Mouse (Mus musculus): ENCODE results near the gene Slc9a8. TPM values are rescaled to one million over a fixed set of nuclear protein-coding genes. Genes with fewer than 3 reads are reported as not detected.

The Slc9a8 gene
- polyA plus RNA-seq, 1 experiment from 2014 or later = 9.3 TPM

DNA sequence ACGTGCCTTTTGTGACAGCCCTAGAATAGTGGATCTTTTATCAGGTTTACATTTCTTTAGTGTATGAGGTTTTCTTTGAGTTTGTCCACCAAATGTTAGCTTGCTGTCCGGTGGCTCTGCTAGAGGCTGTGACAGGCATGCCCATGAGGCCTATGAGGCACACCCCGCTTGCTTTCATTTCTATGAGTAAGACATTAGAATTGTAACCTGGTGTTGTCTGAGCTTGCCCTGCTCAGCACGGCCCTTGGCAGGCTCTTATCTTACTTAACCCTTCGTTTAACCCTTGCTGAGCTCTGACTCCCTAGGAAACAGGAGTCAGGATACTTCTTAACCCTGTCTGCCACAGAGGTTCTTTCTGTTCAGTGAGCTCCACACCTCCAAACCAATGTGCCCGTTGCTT, 3.9 kb downstream of the Slc9a8 start:
- Histone ChIP-seq H3K9ac (replicated peaks) (no peak overlapping the region), H3K4me3 (ENCODE audit: low read depth, low read length) (no peak overlapping the region), H3K27ac (ENCODE audit: low read depth) (no peak overlapping the region; the same call in 1 of the 2 replicates), H3K9me3 (ENCODE audit: low read length) (no peaks in the 10 kb centered on the region), H3K36me3 (replicated peaks; ENCODE audit: insufficient read depth, low read length) (peaks cover 55% of the 10 kb centered on the region), H3K4me1 (ENCODE audit: insufficient read depth) (peaks cover 22% of the 10 kb centered on the region), H3K4me2 (ENCODE audit: low read depth, low read length) (no peak overlapping the region), H3K27me3 (ENCODE audit: insufficient read depth, low read length) (no peaks in the 10 kb centered on the region)
- ATAC-seq = no peak
- no peak for DNase-seq
- TF ChIP-seq EP300 (IDR thresholded peaks at IDR 0.05; ENCODE audit: low read depth) = no peak
- TF ChIP-seq CTCF (IDR thresholded peaks at IDR 0.05; ENCODE audit: low read depth) = no peak
- WGBS (ENCODE audit: insufficient replicate concordance) = 73% methylated on average over 6 of the region's 6 CpGs

DNA sequence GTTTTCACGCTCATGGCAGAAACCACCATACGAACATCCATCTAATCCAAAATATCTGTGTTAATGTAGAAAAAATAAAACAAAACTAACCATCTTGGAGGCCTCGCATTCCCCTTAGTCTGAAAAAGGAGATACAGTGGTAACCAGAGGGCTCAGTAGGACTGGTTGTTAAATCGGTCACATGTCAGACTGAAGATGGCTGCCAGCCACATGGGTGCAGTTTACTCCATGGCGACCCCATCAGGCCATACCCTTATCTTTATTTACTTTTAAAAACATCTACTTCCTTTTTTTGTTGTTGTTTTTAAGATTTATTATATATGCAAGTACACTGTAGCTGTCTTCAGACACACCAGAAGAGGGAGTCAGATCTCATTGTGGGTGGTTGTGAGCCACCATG, 8.1 kb downstream of the Slc9a8 start:
- no peak overlapping the region for H3K4me3 ChIP-seq (ENCODE audit: low read depth, low read length)
- H3K4me2 ChIP-seq (ENCODE audit: low read depth, low read length) = no peak overlapping the region
- no peak for TF ChIP-seq EP300 (IDR thresholded peaks at IDR 0.05; ENCODE audit: low read depth)
- TF ChIP-seq CTCF (IDR thresholded peaks at IDR 0.05; ENCODE audit: low read depth) = 0 out of 2 replicates have a peak, but pooled peaks have one; percentile 11
- H3K27me3 ChIP-seq (ENCODE audit: insufficient read depth, low read length) = no peaks in the 10 kb centered on the region
- 88% methylated on average over 5 of the region's 5 CpGs for WGBS (ENCODE audit: insufficient replicate concordance)
- peaks cover 66% of the 10 kb centered on the region for H3K36me3 ChIP-seq (replicated peaks; ENCODE audit: insufficient read depth, low read length)
- ATAC-seq (no peak), DNase-seq (no peak)
- no peak overlapping the region for H3K9ac ChIP-seq (replicated peaks)
- no peak overlapping the region for H3K27ac ChIP-seq (ENCODE audit: low read depth)
- H3K4me1 ChIP-seq (ENCODE audit: insufficient read depth) = peaks cover 8% of the 10 kb centered on the region
- no peaks in the 10 kb centered on the region for H3K9me3 ChIP-seq (ENCODE audit: low read length)

DNA sequence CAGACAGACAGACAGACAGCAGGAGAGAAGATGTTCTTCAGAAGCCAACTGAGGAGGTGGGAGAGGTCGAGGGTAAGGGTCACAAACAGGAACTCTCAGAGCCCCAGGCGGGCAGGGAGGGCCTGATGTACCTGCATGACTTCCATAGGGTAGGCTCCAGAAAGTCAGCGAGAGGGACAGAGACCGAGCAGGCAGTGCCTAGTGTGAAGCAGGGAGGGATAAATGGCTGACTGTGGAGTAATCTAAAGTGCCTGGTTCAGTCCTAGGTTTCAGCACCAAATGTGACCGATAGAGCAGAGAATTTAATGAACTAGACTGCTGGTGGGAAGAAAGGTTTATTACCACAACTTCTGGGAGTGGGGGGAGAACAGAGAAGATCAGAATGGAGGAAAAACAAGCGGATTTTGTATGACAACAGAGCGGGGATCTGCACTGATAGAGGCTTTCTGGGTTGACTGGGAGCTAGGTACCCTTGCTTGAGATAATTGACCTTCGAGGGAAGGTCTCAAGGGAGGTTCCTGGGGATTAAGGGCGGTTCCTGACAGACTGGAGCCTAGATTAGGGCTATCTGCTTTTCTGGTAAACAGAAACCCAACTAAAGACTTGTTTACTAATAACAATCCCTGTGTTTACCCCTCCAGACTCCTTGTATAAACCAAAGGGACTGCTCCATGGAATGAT, 9.4 kb downstream of the Slc9a8 start:
- Histone ChIP-seq H3K27ac (ENCODE audit: low read depth) (peak overlapping the region; percentile 82), H3K27me3 (ENCODE audit: insufficient read depth, low read length) (no peaks in the 10 kb centered on the region), H3K9me3 (ENCODE audit: low read length) (no peaks in the 10 kb centered on the region), H3K4me1 (ENCODE audit: insufficient read depth) (peaks cover 6% of the 10 kb centered on the region), H3K4me2 (ENCODE audit: low read depth, low read length) (0 out of 2 replicates have a peak overlapping the region, but pooled peaks have one; percentile 22), H3K9ac (replicated peaks) (peak overlapping the region; percentile 58), H3K36me3 (replicated peaks; ENCODE audit: insufficient read depth, low read length) (peaks cover 59% of the 10 kb centered on the region), H3K4me3 (ENCODE audit: low read depth, low read length) (no peak overlapping the region)
- TF ChIP-seq EP300 (IDR thresholded peaks at IDR 0.05; ENCODE audit: low read depth) (peak; percentile 75), CTCF (IDR thresholded peaks at IDR 0.05; ENCODE audit: low read depth) (no peak)
- 68% methylated on average over 9 of the region's 9 CpGs for WGBS (ENCODE audit: insufficient replicate concordance)
- DNase-seq = no peak
- peak; percentile 87 for ATAC-seq

DNA sequence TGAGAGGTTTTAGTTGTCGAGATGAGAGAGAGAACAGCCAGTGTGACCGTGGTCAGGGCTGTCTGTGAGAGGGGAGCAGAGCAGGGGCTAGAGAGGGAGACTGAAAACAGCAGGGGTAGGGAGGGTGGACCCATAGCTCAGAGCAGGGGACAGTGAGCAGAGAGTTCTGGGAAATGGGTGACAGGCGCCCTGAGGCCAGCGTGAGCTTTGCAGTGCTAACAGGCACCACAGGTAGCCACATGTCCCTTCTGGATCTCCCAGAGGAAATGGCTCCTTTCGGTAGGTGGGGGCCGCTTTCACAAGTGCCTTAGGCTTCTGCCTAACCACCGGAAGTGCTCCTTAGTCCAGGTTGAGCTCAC, 9.9 kb downstream of the Slc9a8 start:
- Histone ChIP-seq H3K27me3 (ENCODE audit: insufficient read depth, low read length) (no peaks in the 10 kb centered on the region), H3K27ac (ENCODE audit: low read depth) (peak overlapping the region; percentile 82), H3K9ac (replicated peaks) (peak overlapping the region; percentile 58), H3K4me3 (ENCODE audit: low read depth, low read length) (no peak overlapping the region), H3K4me1 (ENCODE audit: insufficient read depth) (peaks cover 6% of the 10 kb centered on the region), H3K36me3 (replicated peaks; ENCODE audit: insufficient read depth, low read length) (peaks cover 56% of the 10 kb centered on the region), H3K9me3 (ENCODE audit: low read length) (no peaks in the 10 kb centered on the region), H3K4me2 (ENCODE audit: low read depth, low read length) (0 out of 2 replicates have a peak overlapping the region, but pooled peaks have one; percentile 22)
- WGBS (ENCODE audit: insufficient replicate concordance) = 79% methylated on average over 7 of the region's 7 CpGs
- TF ChIP-seq CTCF (IDR thresholded peaks at IDR 0.05; ENCODE audit: low read depth) (no peak), EP300 (IDR thresholded peaks at IDR 0.05; ENCODE audit: low read depth) (no peak)
- DNase-seq = no peak
- ATAC-seq = peak; percentile 43; the same call in 1 of the 2 replicates

DNA sequence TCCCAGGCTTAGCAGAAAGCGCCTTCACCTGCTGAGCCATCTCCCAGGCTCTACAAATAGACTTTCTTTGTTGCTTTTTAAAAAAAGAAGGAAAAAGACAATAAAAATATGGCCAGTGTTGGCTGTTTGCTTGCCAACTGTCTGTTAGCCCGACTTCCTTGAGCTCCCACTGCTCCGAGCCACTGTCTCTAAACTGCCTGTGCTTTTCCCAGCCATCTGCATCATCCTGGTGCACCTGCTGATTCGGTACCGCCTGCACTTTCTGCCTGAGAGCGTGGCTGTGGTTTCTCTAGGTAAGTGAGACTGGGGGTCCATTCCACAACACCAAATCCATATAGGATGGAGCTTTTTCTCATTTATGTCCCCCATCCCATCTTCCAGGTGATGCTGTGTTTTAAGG, 13.1 kb downstream of the Slc9a8 start:
- ATAC-seq = no peak
- peaks cover 45% of the 10 kb centered on the region for H3K36me3 ChIP-seq (replicated peaks; ENCODE audit: insufficient read depth, low read length)
- no peak for TF ChIP-seq CTCF (IDR thresholded peaks at IDR 0.05; ENCODE audit: low read depth)
- no peak for TF ChIP-seq EP300 (IDR thresholded peaks at IDR 0.05; ENCODE audit: low read depth)

DNA sequence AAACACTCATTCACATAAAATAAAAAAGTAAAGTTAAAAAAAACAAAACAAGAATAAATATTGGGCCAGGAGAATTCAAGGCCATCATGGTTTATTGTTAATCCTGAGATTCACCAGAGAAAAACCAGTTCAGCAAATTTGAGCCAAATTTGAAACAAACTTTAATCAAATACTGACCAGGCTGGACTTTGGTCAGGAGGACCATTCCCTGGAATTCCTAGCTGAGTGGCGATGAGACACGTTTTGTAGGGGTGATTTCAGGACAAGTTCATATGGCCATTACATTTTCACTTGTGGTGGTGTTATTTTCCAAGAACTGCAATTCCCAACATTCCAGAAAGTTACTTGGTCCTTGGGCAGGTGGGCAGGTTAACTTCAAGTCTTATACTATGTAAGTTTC, 14.1 kb downstream of the Slc9a8 start:
- H3K4me2 ChIP-seq (ENCODE audit: low read depth, low read length) = no peak overlapping the region
- H3K9me3 ChIP-seq (ENCODE audit: low read length) = 0 out of 2 replicates have a peak, but pooled peaks cover 3% of the 10 kb centered on the region
- TF ChIP-seq EP300 (IDR thresholded peaks at IDR 0.05; ENCODE audit: low read depth) = no peak
- no peak for TF ChIP-seq CTCF (IDR thresholded peaks at IDR 0.05; ENCODE audit: low read depth)
- H3K36me3 ChIP-seq (replicated peaks; ENCODE audit: insufficient read depth, low read length) = peaks cover 47% of the 10 kb centered on the region
- WGBS (ENCODE audit: insufficient replicate concordance) = 76% methylated on average over 2 of the region's 2 CpGs
- no peak overlapping the region for H3K4me3 ChIP-seq (ENCODE audit: low read depth, low read length)
- H3K27me3 ChIP-seq (ENCODE audit: insufficient read depth, low read length) = no peaks in the 10 kb centered on the region
- ATAC-seq = no peak
- H3K27ac ChIP-seq (ENCODE audit: low read depth) = no peak overlapping the region
- H3K4me1 ChIP-seq (ENCODE audit: insufficient read depth) = peaks cover 4% of the 10 kb centered on the region
- no peak overlapping the region for H3K9ac ChIP-seq (replicated peaks)
- no peak for DNase-seq

More for the DNA sequence above, 13.1 kb downstream of the Slc9a8 start:
- no peak overlapping the region for H3K4me2 ChIP-seq (ENCODE audit: low read depth, low read length)
- peaks cover 6% of the 10 kb centered on the region for H3K4me1 ChIP-seq (ENCODE audit: insufficient read depth)
- H3K9ac ChIP-seq (replicated peaks) = no peak overlapping the region
- H3K27ac ChIP-seq (ENCODE audit: low read depth) = no peak overlapping the region
- no peaks in the 10 kb centered on the region for H3K27me3 ChIP-seq (ENCODE audit: insufficient read depth, low read length)
- no peak overlapping the region for H3K4me3 ChIP-seq (ENCODE audit: low read depth, low read length)
- DNase-seq = no peak
- WGBS (ENCODE audit: insufficient replicate concordance) = 95% methylated on average over 6 of the region's 6 CpGs
- H3K9me3 ChIP-seq (ENCODE audit: low read length) = 0 out of 2 replicates have a peak, but pooled peaks cover 3% of the 10 kb centered on the region

All from liver, postnatal 0 days (tissue).